Mouse (Mus musculus): ENCODE results near the gene Zfr2.

DNA sequence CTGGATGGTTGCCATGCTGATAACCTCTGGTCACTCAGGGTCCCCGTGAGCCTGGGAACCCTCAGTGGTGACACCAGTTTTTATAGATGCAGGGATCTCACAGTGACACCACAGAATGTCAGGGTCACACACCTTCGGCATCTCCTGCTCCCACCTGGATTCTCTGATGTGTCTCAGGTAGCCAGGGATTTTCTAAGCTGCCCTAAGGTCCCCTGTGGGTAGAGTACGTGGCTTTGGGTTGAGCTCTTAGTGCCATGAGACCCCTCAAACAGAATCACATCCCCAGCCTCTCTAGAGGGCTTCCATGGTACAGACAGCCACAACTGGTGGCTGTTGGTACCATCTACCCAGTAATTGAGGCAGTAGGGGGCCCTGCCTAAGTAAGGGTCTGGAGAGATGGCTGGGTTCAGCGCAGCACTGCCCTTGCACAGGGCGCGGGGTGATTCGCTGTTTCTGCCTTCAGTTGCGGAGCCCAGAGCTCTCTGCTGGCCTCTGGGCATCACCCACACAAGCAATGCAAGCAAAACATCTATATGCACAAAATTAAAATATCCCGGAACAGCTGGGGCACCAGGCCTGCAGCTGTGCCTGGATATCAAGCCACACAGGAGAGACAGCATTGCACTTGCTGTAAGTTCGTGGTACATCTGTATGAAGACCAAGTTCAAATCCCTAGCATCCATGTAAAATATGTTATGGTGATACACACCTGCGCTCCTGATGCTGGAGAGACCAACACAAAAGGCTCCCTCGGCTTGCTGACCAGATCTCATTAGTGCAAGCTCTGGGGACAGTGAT is 3.7 kb downstream of the Zfr2 start:
- no peak for TF ChIP-seq FOSL1 (IDR thresholded peaks at IDR 0.05; ENCODE audit: insufficient read depth, low read length, poor library complexity, severe bottlenecking)
- no peak for TF ChIP-seq MAX (IDR thresholded peaks at IDR 0.05)
- no peak for TF ChIP-seq CTCF (IDR thresholded peaks at IDR 0.05; ENCODE audit: control insufficient read depth, insufficient read depth, insufficient read length)
- TF ChIP-seq USF1 (IDR thresholded peaks at IDR 0.05; ENCODE audit: low read depth) = no peak
- no peak for TF ChIP-seq MYOG (IDR thresholded peaks at IDR 0.05; ENCODE audit: control insufficient read depth, extremely low read depth, insufficient read length)
- no peak for TF ChIP-seq MYOD1 (IDR thresholded peaks at IDR 0.05; ENCODE audit: control insufficient read depth, insufficient read length, low read depth)
- no peak for TF ChIP-seq CEBPB (IDR thresholded peaks at IDR 0.05; ENCODE audit: low read depth)
